Mouse (Mus musculus) heart, adult 2 months (tissue): Measurements from ENCODE around the gene Esyt3. TPM values are rescaled to one million over a fixed set of nuclear protein-coding genes. Genes with fewer than 3 reads are reported as not detected.
A peak's percentile ranks its signal among the peaks of the same experiment; 100 is the strongest.

Source experiments
- DNase-seq, 2 experiments: peaks; one replicate each; pipeline ENCODE4 v3.0.0; 2021
- H3K27ac ChIP-seq: fragments of 200-600 bp; 2 replicates; pipeline ENCODE4 v1.8.1; 2022
- H3K27me3 ChIP-seq: fragments of 200-500 bp; 2 replicates; pipeline ENCODE4 v1.6.1; 2012; ENCODE audit warnings: mild to moderate bottlenecking, low read length, inconsistent platforms, mixed read lengths; ENCODE audit not compliant: control insufficient read depth, insufficient read depth
- H3K36me3 ChIP-seq: fragments of 200-500 bp; 2 replicates; pipeline ENCODE4 v1.6.1; 2012; ENCODE audit warnings: low read length, inconsistent platforms; ENCODE audit not compliant: control insufficient read depth, insufficient read depth
- H3K4me1 ChIP-seq: fragments of 200-500 bp; 2 replicates; pipeline ENCODE4 v1.6.1; 2011; ENCODE audit warnings: low read length; ENCODE audit not compliant: control insufficient read depth, insufficient read depth
- H3K4me3 ChIP-seq: fragments of 200-600 bp; 2 replicates; pipeline ENCODE4 v1.8.1; 2022
- H3K79me2 ChIP-seq: fragments of 200-500 bp; replicated peaks from 2 replicates; pipeline ENCODE4 v1.6.1; 2012; ENCODE audit warnings: mild to moderate bottlenecking, inconsistent platforms, low read length, moderate library complexity, mixed read lengths; ENCODE audit not compliant: control insufficient read depth, insufficient read depth
- H3K9ac ChIP-seq: fragments of 200-500 bp; 2 replicates; pipeline ENCODE4 v1.6.1; 2012; ENCODE audit warnings: low read depth, mild to moderate bottlenecking, control low read depth, inconsistent platforms, low read length, mixed read lengths
- CTCF ChIP-seq: fragments of 200-600 bp; IDR thresholded peaks from 2 replicates; pipeline ENCODE4 v1.8.1; 2022; ENCODE audit warnings: antibody characterized with exemption, mild to moderate bottlenecking, moderate library complexity
- EP300 ChIP-seq: fragments of 200-500 bp; IDR thresholded peaks from 2 replicates; pipeline ENCODE4 v1.6.1; 2011; ENCODE audit warnings: low read depth, low read length, control low read depth; ENCODE audit not compliant: insufficient read depth
- POLR2A ChIP-seq: fragments of 200-500 bp; IDR thresholded peaks from 2 replicates; pipeline ENCODE4 v1.6.1; 2011; ENCODE audit warnings: mild to moderate bottlenecking, low read depth, low read length, control low read depth; ENCODE audit not compliant: insufficient read depth
- WGBS: fragments of 180-500 bp; shearing (Covaris S2); methylation state at CpG from one replicate; pipeline ENCODE4 v1.1.7; 2018; 5-methylcytosine and 5-hydroxymethylcytosine counted together
- intact Hi-C: fragments of 180-260 bp; cut with DNase I; formaldehyde crosslinking; loops from one replicate; pipeline ENCODE4 v1.15.1; 2025
- polyA plus RNA-seq: library from polyadenylated mRNA; depleted of rRNA; stranded (reverse); fragments of >200 nt; gene quantifications from 2 replicates; pipeline ENCODE4 v1.2.3, GENCODE M21; 2012
- total RNA-seq, 2 experiments: library from RNA; stranded (reverse); gene quantifications; 2 replicates each; pipeline ENCODE4 v1.2.3; 2021

Gene Esyt3
- total and polyA plus RNA-seq, 3 experiments: 0.33 to 0.81 (median 0.64) TPM

DNA sequence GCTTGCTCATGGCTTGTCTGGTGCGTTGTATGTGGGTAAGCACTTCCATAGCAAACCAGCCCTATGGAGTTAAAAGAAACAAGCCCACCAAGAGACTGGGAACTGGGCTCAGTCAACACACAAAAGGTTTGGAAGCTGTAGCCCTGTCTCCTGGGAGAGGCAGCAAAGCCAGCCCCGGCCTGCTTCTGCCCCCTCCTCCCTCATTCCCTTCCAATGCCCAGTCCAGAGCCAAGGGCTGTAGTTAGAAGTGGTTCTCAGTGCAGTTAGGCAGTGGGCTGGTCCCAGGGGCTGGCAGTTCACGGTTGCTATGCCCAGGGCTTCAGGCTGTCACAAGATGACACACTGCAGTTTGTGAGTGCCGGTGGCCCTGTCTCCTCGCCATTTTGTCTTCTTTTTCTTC, 29.7 kb upstream of the Esyt3 start:
- H3K79me2 ChIP-seq: no peaks in the 10 kb centered on the region
- H3K4me3 ChIP-seq: no peak overlapping the region
- intact Hi-C loops: no loop called here
- H3K4me1 ChIP-seq: no peaks in the 10 kb centered on the region
- TF ChIP-seq EP300 (no peak), CTCF (no peak), POLR2A (no peak)
- WGBS: 87% methylated on average over 5 of the region's 5 CpGs
- DNase-seq: no peak
- H3K27ac ChIP-seq: no peak overlapping the region
- no peak overlapping the region for H3K9ac ChIP-seq
- no peaks in the 10 kb centered on the region for H3K36me3 ChIP-seq
- H3K27me3 ChIP-seq: no peaks in the 10 kb centered on the region

DNA sequence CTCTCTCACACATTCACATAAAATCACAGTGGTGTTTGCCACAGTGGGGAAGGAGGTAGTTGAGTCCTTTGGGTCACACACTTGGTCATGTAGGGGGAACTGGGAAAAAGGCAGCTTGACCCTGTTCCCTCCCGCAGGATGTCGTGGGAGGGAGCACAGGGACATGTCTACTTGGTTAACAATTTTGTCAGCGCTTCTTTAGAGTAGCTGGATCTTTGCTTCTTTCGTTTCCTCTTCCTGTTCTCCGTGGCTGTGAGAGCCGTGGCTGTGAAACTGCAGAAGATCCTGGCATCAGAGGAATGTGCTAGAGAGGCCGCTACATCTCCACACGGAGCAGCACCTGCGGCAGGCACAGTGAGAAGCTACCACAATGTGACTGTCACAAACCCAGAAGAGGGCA, 24.2 kb upstream of the Esyt3 start:
- 46% methylated on average over 9 of the region's 9 CpGs for WGBS
- intact Hi-C loops: no loop called here
- Histone ChIP-seq H3K79me2 (no peaks in the 10 kb centered on the region), H3K27ac (no peak overlapping the region), H3K4me1 (no peaks in the 10 kb centered on the region), H3K36me3 (no peaks in the 10 kb centered on the region), H3K9ac (no peak overlapping the region), H3K4me3 (no peak overlapping the region), H3K27me3 (no peaks in the 10 kb centered on the region)
- TF ChIP-seq POLR2A (no peak), EP300 (no peak), CTCF (no peak)
- peak in 1 of 2 experiments; percentile 23 for DNase-seq

DNA sequence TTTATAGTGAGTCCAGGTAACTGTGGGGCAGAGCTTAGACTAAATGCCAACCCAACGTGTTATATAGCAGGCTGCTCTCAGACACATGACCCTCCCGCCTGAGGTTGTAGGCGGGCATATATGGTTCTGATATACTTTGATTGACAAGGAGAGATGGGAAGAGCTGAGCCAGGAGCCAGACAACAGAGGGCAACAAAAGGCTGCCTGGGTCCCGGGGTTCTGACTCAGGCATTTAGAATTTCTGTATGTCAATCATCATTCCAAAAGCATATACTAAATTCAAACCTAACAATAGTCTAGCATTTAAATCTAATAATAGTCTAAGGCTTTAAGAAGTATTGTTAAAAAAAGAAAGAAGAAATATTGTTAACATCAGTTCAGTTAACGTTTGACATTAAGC, 20.8 kb upstream of the Esyt3 start:
- H3K27me3 ChIP-seq: no peaks in the 10 kb centered on the region
- intact Hi-C loops: loop anchor here (5.0 kb wide), 2 partner anchors 402 to 767 kb away; no protein-coding TSS in a partner anchor
- WGBS: 57% methylated on average over 5 of the region's 5 CpGs
- DNase-seq: no peak
- no peak overlapping the region for H3K4me3 ChIP-seq
- H3K36me3 ChIP-seq: no peaks in the 10 kb centered on the region
- TF ChIP-seq CTCF: no peak
- no peak for TF ChIP-seq EP300
- no peak for TF ChIP-seq POLR2A
- H3K27ac ChIP-seq: no peak overlapping the region
- no peaks in the 10 kb centered on the region for H3K79me2 ChIP-seq
- H3K4me1 ChIP-seq: peaks cover 1% of the 10 kb centered on the region
- H3K9ac ChIP-seq: no peak overlapping the region

DNA sequence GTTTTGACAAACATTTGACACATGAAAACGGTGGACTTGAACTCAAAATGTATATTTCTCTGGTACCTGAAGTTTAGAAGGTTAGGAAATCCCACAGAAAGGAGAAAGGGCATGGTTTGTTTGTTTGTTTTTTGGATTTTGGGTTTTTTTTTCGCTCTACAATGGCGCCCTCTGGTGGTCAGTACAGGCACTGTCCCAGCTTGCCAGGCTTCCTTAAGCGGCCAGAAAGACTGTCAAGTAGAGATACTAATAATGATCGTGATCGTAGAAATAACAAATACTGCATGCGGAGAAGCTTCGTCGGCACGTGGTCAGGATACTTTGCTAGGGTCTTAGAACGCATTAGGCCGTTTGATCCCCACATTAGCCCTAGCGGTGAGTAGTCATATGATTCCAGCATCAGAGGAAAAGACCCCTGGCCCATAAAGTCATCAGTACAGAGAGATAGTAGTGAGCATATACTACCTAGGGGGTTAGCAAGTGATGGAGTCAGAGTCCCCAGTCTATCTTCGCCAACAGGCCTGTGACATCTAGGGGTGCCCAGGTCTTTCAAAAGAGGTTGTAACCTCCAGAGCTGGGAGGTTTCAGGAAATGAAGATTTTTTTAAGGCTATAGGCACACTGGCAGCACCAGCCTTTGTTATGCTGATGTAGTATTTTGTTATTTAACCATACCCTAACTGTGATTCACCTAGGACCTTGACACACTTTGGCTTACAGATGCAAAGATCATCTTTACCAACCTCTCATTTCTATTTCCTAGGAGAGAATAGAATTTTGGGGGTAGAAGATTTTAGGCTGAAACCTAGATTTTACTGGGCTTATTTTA, 18.4 kb upstream of the Esyt3 start:
- H3K27me3 ChIP-seq: no peaks in the 10 kb centered on the region
- H3K79me2 ChIP-seq: no peaks in the 10 kb centered on the region
- peak; percentile 28 to 66 for DNase-seq
- no peak overlapping the region for H3K4me3 ChIP-seq
- no peak overlapping the region for H3K9ac ChIP-seq
- H3K4me1 ChIP-seq: peaks cover 1% of the 10 kb centered on the region
- intact Hi-C loops: loop anchor here (1.0 to 5.0 kb wide), 4 partner anchors 74 to 765 kb away; partner anchors contain the start of gene Nme9
- H3K27ac ChIP-seq: no peak overlapping the region
- no peaks in the 10 kb centered on the region for H3K36me3 ChIP-seq
- WGBS: 6% methylated on average over 14 of the region's 14 CpGs
- TF ChIP-seq POLR2A: no peak
- TF ChIP-seq EP300: 0 out of 2 replicates have a peak, but pooled peaks have one; percentile 11
- no peak; the same call in none of the 2 replicates for TF ChIP-seq CTCF

DNA sequence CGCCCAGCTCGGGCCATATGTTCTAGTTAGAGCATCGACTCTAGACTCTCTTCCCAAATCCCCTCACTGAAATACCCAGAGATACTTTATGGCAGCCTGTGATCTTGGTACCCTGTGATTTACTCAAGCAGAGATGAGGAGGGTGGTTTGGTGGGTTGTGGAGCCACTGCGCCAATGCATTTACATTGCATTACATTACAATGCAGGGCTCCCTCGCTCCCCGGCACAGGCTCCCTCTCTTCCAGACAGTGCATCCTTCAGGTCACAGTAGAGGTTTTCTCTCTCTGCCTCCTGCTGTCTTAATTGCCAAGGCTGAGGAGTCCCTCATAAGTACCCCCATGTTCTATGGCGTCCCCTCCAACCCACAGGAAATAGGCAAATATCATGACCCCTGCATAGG, 10.1 kb upstream of the Esyt3 start:
- H3K36me3 ChIP-seq: no peaks in the 10 kb centered on the region
- H3K4me1 ChIP-seq: no peaks in the 10 kb centered on the region
- no peak overlapping the region for H3K4me3 ChIP-seq
- no peak for DNase-seq
- no peak overlapping the region for H3K9ac ChIP-seq
- H3K27ac ChIP-seq: no peak overlapping the region
- TF ChIP-seq POLR2A: no peak
- no peak for TF ChIP-seq EP300
- no peak for TF ChIP-seq CTCF
- intact Hi-C loops: no loop called here
- WGBS: 75% methylated on average over 7 of the region's 7 CpGs
- no peaks in the 10 kb centered on the region for H3K27me3 ChIP-seq
- no peaks in the 10 kb centered on the region for H3K79me2 ChIP-seq

DNA sequence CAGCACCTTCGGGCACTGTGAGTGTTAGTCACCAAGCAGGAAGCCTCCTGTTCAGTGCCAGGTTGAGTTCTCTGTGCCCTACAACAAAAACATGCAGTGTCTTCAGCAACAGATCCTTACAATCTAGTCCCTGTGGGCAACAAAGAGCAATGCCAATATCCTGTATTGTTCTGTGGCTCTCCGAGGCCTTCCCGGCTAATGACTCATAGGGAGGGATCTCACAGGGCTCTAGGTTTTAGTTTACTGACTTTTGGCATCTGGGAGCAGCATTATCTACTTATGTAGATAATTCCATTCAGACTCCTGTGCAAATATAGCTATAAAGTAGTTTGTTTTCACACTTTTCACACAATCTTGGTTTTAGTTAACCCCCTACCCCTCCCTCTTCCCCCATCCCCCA, 7.5 kb upstream of the Esyt3 start:
- H3K27ac ChIP-seq: no peak overlapping the region
- H3K79me2 ChIP-seq: no peaks in the 10 kb centered on the region
- TF ChIP-seq CTCF (no peak), POLR2A (no peak), EP300 (no peak)
- WGBS: 46% methylated on average over 3 of the region's 3 CpGs
- H3K36me3 ChIP-seq: no peaks in the 10 kb centered on the region
- no peak overlapping the region for H3K4me3 ChIP-seq
- no peaks in the 10 kb centered on the region for H3K4me1 ChIP-seq
- no peaks in the 10 kb centered on the region for H3K27me3 ChIP-seq
- no peak for DNase-seq
- no peak overlapping the region for H3K9ac ChIP-seq
- intact Hi-C loops: no loop called here
